Mouse (Mus musculus): ENCODE measurements around the gene Ngdn. TPM values are rescaled to one million over a fixed set of nuclear protein-coding genes. Genes with fewer than 3 reads are reported as not detected.
"Not testable (repeated sequence)": the region's sequence is repeated elsewhere in the genome, so short reads cannot be mapped to it uniquely, and the experiment has no call there.

The Ngdn gene
- polyA plus RNA-seq, 1 experiment from 2014 or later: 83.9 TPM

DNA sequence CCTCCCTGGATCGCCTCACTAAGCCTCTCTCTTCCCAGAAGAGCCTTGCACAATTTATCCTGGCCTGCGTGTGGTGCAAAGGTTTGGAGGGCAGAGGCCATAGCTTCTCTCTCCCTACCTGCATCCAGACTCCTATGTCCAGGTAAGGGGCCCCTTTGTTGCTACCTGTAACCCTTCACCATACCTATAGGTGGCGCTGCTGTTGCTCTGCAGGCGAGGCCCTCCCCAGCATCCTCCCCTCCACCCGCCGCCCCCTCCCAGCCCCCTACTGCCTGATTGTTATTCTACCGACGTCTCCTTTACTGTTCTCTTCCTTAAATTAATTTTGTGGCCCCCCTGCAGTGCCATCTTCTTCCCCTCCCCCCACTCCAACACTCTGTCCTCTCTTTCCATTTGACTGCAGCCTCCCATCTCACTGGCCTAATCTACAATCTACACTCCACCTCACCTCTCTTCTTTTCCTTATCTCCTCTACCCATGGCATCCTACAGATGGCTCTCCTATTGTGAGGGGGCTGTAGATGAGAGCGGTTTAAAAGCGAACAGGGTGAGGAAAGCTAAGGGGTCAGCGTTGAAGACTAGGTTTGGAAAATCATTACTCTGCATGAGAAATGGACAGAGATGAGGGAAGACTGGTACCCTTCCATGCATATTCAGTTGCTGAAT is 13.9 kb downstream of the Ngdn start:
- Histone ChIP-seq H3K27ac (ENCODE audit: low read depth, low read length) (peak overlapping the region; percentile 81), H3K36me3 (ENCODE audit: control insufficient read depth, insufficient read depth, low read length) (no peaks in the 10 kb centered on the region), H3K27me3 (ENCODE audit: control insufficient read depth, insufficient read depth, low read length) (no peaks in the 10 kb centered on the region), H3K9me3 (ENCODE audit: control insufficient read depth, low read length) (no peaks in the 10 kb centered on the region), H3K4me3 (ENCODE audit: low read depth, low read length) (no peak overlapping the region), H3K4me2 (ENCODE audit: low read depth) (peak overlapping the region; percentile 21; the same call in 1 of the 2 replicates), H3K9ac (ENCODE audit: low read length) (peak overlapping the region; percentile 20; the same call in 1 of the 2 replicates), H3K4me1 (ENCODE audit: control insufficient read depth, insufficient read depth, low read length) (peaks cover 7% of the 10 kb centered on the region; the same call in 1 of the 2 replicates)
- ATAC-seq (ENCODE audit: insufficient read depth, low FRiP score, low TSS enrichment) (peak; percentile 40; the same call in 1 of the 2 replicates), DNase-seq (ENCODE audit: low spot score) (peak; percentile 47)
- 5% methylated on average over 11 of the region's 11 CpGs for WGBS

DNA sequence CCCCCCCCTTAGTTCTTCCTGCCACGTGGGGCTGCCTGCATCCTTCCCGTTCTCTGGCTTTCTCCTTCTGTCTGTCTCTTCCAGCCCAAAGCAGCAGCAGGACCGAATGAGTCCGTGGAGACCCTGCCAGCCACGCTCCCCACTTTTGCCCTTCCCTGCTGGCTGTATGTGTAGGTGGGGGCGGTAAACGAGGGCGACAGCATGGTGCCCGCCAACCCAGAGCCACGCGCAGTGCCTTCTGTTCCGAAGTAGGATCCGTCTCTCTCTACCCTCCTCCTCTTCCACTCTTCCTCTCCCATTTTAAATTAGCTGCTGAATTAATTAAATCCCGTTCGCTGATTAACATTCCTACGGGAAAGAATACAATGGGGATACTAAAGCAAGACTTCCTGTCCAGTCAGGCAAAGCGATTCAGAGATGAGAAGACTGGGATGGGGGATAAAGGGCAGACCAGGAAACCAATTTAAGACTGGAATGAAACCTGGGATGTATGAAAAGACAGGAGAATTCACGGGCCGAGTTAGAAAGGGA is 17.5 kb downstream of the Ngdn start:
- no peak for ATAC-seq (ENCODE audit: insufficient read depth, low FRiP score, low TSS enrichment)
- no peak for DNase-seq (ENCODE audit: low spot score)
- Histone ChIP-seq H3K9ac (ENCODE audit: low read length) (no peak overlapping the region), H3K9me3 (ENCODE audit: control insufficient read depth, low read length) (no peaks in the 10 kb centered on the region), H3K4me2 (ENCODE audit: low read depth) (no peak overlapping the region), H3K4me1 (ENCODE audit: control insufficient read depth, insufficient read depth, low read length) (peaks cover 7% of the 10 kb centered on the region; the same call in 1 of the 2 replicates), H3K36me3 (ENCODE audit: control insufficient read depth, insufficient read depth, low read length) (no peaks in the 10 kb centered on the region), H3K27ac (ENCODE audit: low read depth, low read length) (no peak overlapping the region), H3K4me3 (ENCODE audit: low read depth, low read length) (no peak overlapping the region), H3K27me3 (ENCODE audit: control insufficient read depth, insufficient read depth, low read length) (no peaks in the 10 kb centered on the region)
- WGBS: 51% methylated on average over 19 of the region's 19 CpGs

DNA sequence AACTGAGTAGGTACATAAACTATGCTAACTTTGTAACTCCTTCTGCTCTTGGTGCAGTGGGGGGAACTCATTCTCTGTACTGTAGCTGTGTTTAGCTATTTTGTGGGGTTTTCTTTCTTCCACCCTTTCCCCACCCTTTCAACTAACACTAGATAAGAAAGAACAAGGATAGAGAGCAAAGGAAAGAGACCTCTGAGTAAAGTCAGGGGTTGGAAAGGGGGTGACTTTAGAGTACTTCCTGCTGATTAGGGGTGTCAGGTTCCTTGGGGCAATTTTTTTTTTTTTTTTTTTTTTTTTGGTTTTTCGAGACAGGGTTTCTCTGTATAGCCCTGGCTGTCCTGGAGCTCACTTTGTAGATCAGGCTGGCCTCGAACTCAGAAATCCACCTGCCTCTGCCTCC is 28.4 kb downstream of the Ngdn start:
- ATAC-seq (ENCODE audit: insufficient read depth, low FRiP score, low TSS enrichment): not testable (repeated sequence)

DNA sequence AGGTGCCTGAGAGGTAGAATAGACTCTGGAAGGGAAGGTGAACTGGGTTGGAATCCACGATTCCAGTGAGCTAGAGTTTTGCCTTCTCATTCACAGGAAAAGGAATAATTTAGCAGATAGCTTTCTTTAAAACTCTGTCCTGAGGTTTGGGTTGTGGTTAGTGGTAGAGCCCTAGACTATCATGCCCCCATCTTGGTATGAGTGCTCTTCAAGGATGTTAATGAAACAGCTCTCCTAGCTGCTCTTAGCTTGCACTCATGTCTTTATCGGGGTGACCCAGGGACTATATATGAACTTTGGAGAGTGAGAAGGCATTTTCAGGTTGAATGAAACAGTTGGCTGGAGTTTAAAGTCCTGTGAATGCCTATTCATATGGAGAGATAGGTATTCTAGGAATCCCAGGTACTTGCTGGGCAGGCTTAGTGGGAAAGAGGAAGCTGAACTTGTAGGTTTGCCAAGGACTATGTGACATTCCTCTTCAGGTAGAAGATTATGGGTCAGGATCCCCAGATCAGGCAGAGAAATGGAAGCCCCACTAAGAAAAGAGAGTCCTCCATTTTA is 32.8 kb downstream of the Ngdn start:
- H3K27ac ChIP-seq (ENCODE audit: low read depth, low read length): no peak overlapping the region
- no peaks in the 10 kb centered on the region for H3K36me3 ChIP-seq (ENCODE audit: control insufficient read depth, insufficient read depth, low read length)
- H3K9ac ChIP-seq (ENCODE audit: low read length): no peak overlapping the region
- ATAC-seq (ENCODE audit: insufficient read depth, low FRiP score, low TSS enrichment) (no peak), DNase-seq (ENCODE audit: low spot score) (no peak)
- 90% methylated on average over 2 of the region's 2 CpGs for WGBS
- no peaks in the 10 kb centered on the region for H3K4me1 ChIP-seq (ENCODE audit: control insufficient read depth, insufficient read depth, low read length)
- no peaks in the 10 kb centered on the region for H3K9me3 ChIP-seq (ENCODE audit: control insufficient read depth, low read length)
- H3K4me2 ChIP-seq (ENCODE audit: low read depth): no peak overlapping the region
- no peak overlapping the region for H3K4me3 ChIP-seq (ENCODE audit: low read depth, low read length)
- no peaks in the 10 kb centered on the region for H3K27me3 ChIP-seq (ENCODE audit: control insufficient read depth, insufficient read depth, low read length)

More for the DNA sequence above, 28.4 kb downstream of the Ngdn start:
- WGBS: no CpG with 5 or more reads among the region's 2 CpGs
- DNase-seq (ENCODE audit: low spot score); H3K4me3 ChIP-seq (ENCODE audit: low read depth, low read length); H3K27me3 ChIP-seq (ENCODE audit: control insufficient read depth, insufficient read depth, low read length); H3K4me1 ChIP-seq (ENCODE audit: control insufficient read depth, insufficient read depth, low read length); H3K36me3 ChIP-seq (ENCODE audit: control insufficient read depth, insufficient read depth, low read length); H3K9ac ChIP-seq (ENCODE audit: low read length); H3K9me3 ChIP-seq (ENCODE audit: control insufficient read depth, low read length); H3K4me2 ChIP-seq (ENCODE audit: low read depth); H3K27ac ChIP-seq (ENCODE audit: low read depth, low read length): not testable (repeated sequence)

DNA sequence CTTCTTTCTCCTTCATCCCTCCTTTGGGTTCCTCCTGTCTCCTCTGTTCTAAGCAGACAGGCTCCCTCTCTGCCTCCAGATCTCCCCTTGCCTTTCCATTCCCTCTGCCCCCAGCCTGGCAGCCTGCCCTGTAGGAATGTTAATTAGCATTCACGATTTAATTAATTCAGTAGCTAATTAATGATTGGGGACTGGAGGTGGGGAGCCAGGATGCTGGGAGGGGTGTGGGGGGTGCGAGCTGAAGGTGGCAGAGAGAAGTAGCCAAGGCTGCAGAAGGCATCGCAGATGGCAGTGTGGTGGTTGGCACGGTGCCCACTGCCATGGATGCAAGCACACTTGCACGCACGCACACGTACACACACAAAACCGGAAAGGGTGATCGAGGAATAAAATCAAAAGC is 37.2 kb downstream of the Ngdn start:
- no peak overlapping the region for H3K27ac ChIP-seq (ENCODE audit: low read depth, low read length)
- H3K4me1 ChIP-seq (ENCODE audit: control insufficient read depth, insufficient read depth, low read length): no peaks in the 10 kb centered on the region
- ATAC-seq (ENCODE audit: insufficient read depth, low FRiP score, low TSS enrichment) (no peak), DNase-seq (ENCODE audit: low spot score) (no peak)
- H3K9ac ChIP-seq (ENCODE audit: low read length): no peak overlapping the region
- no peaks in the 10 kb centered on the region for H3K27me3 ChIP-seq (ENCODE audit: control insufficient read depth, insufficient read depth, low read length)
- no peak overlapping the region for H3K4me2 ChIP-seq (ENCODE audit: low read depth)
- WGBS: 85% methylated on average over 9 of the region's 9 CpGs
- H3K9me3 ChIP-seq (ENCODE audit: control insufficient read depth, low read length): no peaks in the 10 kb centered on the region
- no peaks in the 10 kb centered on the region for H3K36me3 ChIP-seq (ENCODE audit: control insufficient read depth, insufficient read depth, low read length)
- H3K4me3 ChIP-seq (ENCODE audit: low read depth, low read length): no peak overlapping the region

DNA sequence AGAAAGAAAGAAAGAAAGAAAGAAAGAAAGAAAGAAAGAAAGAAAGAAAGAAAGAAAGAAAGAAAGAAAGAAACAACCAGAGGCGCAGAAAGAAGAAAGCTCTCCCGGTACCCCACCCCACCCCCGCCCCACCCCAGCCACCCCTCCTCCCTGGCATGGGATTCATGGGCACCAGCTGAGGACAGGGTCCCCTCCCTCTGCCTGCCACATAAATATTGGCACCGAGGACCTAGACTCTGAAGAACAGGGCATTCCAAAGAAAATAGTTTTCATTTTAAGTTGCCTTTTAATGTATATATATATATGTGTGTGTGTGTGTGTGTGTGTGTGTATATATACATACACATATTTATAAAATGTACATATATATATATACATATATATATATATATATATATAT is 37.8 kb downstream of the Ngdn start:
- H3K4me2 ChIP-seq (ENCODE audit: low read depth): no peak overlapping the region
- DNase-seq (ENCODE audit: low spot score): no peak

DNA sequence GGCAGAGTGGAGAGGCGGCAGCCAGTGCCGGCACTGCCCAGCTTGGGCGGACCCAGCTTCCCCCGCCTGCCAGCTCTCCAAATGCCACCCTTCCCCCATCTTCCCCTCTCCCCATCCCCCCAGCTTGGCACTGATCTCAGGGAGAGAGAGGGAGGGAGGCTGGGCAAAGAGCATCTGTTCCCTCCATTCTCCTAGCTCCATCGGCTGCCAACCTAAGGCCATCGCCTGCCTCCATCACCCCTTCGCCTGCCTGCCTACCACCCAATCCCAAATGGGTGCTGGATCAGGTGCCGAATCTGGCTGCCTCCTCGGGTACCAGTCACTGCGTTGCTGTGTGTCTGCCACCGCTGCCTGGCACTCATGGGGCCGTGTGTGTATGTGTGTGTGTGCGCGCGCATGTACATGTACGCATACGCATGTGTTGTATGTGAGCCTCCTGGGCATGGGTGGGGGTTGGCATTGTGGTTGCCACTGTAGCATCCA is 38.5 kb downstream of the Ngdn start:
- Histone ChIP-seq H3K4me1 (ENCODE audit: control insufficient read depth, insufficient read depth, low read length) (no peaks in the 10 kb centered on the region), H3K36me3 (ENCODE audit: control insufficient read depth, insufficient read depth, low read length) (no peaks in the 10 kb centered on the region), H3K27ac (ENCODE audit: low read depth, low read length) (no peak overlapping the region), H3K4me3 (ENCODE audit: low read depth, low read length) (no peak overlapping the region), H3K9ac (ENCODE audit: low read length) (no peak overlapping the region), H3K27me3 (ENCODE audit: control insufficient read depth, insufficient read depth, low read length) (no peaks in the 10 kb centered on the region), H3K4me2 (ENCODE audit: low read depth) (no peak overlapping the region), H3K9me3 (ENCODE audit: control insufficient read depth, low read length) (no peaks in the 10 kb centered on the region)
- ATAC-seq (ENCODE audit: insufficient read depth, low FRiP score, low TSS enrichment) (no peak), DNase-seq (ENCODE audit: low spot score) (no peak)
- 83% methylated on average over 17 of the region's 17 CpGs for WGBS

More for the DNA sequence above, 37.8 kb downstream of the Ngdn start:
- Histone ChIP-seq H3K27me3 (ENCODE audit: control insufficient read depth, insufficient read depth, low read length) (no peaks in the 10 kb centered on the region), H3K4me3 (ENCODE audit: low read depth, low read length) (no peak overlapping the region), H3K27ac (ENCODE audit: low read depth, low read length) (no peak overlapping the region), H3K9ac (ENCODE audit: low read length) (no peak overlapping the region), H3K9me3 (ENCODE audit: control insufficient read depth, low read length) (no peaks in the 10 kb centered on the region), H3K4me1 (ENCODE audit: control insufficient read depth, insufficient read depth, low read length) (no peaks in the 10 kb centered on the region), H3K36me3 (ENCODE audit: control insufficient read depth, insufficient read depth, low read length) (no peaks in the 10 kb centered on the region)
- ATAC-seq (ENCODE audit: insufficient read depth, low FRiP score, low TSS enrichment): no peak
- 93% methylated on average over 4 of the region's 4 CpGs for WGBS

DNA sequence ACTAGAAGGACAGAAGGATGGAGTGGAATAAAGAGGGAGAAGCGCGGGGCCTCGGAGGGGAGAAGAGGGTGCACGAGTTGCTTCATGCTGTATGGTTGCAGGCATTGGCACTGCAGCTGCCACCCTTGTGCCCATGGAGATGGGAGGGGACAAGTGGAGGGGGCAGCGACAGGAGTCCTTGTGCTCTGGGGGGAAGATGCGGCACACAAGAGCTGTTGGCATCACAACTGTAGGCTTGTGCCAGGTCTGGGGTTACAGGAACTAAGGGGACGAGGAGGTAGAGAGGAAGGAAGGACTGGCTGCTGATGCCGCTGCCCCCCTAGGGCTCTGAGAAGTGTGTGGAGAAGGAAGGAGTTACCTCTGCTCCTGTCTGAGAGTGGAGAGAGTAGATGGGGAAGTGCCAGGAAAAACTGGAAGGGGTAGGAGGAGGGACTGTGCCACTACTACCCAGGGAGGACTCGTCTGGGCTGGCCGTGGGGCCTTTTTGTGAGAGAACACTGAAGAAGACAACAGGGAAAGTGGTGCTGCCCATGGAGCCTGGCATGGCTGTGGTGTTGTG is 39.0 kb downstream of the Ngdn start:
- WGBS: 86% methylated on average over 10 of the region's 10 CpGs
- no peaks in the 10 kb centered on the region for H3K9me3 ChIP-seq (ENCODE audit: control insufficient read depth, low read length)
- H3K4me3 ChIP-seq (ENCODE audit: low read depth, low read length): no peak overlapping the region

More for the DNA sequence above, 39.0 kb downstream of the Ngdn start:
- no peaks in the 10 kb centered on the region for H3K4me1 ChIP-seq (ENCODE audit: control insufficient read depth, insufficient read depth, low read length)
- DNase-seq (ENCODE audit: low spot score) (no peak), ATAC-seq (ENCODE audit: insufficient read depth, low FRiP score, low TSS enrichment) (no peak)
- H3K9ac ChIP-seq (ENCODE audit: low read length): no peak overlapping the region
- no peaks in the 10 kb centered on the region for H3K27me3 ChIP-seq (ENCODE audit: control insufficient read depth, insufficient read depth, low read length)
- H3K27ac ChIP-seq (ENCODE audit: low read depth, low read length): no peak overlapping the region
- no peak overlapping the region for H3K4me2 ChIP-seq (ENCODE audit: low read depth)
- H3K36me3 ChIP-seq (ENCODE audit: control insufficient read depth, insufficient read depth, low read length): no peaks in the 10 kb centered on the region

Data from neural tube, embryonic 11.5 days (tissue).